Mouse (Mus musculus) lung, adult 2 months (tissue): ENCODE data around the gene Olfr411.

Experiments
- CTCF ChIP-seq: fragments of 200-500 bp; IDR thresholded peaks from 2 replicates; pipeline ENCODE4 v1.5.1; 2011; ENCODE audit warnings: mild to moderate bottlenecking, low read length, control low read depth; ENCODE audit not compliant: insufficient read depth
- POLR2A ChIP-seq: fragments of 200-500 bp; IDR thresholded peaks from 2 replicates; pipeline ENCODE4 v1.6.1; 2011; ENCODE audit warnings: low read depth, mild to moderate bottlenecking, control low read depth, low read length, borderline replicate concordance; ENCODE audit errors: extremely low read depth

GRCm38 (mm10) chr11:74395583-74395982 lies 43.1 kb upstream of the Olfr411 start:
- TF ChIP-seq POLR2A (no peak), CTCF (no peak)
